Mouse (Mus musculus) heart, postnatal 4 days (tissue): ENCODE measurements at regions not wholly inside any gene's neighbourhood (a gene's known extent, or its start where the extent isn't known, plus 50 kb on each side); places are given as distances from the start of the nearest gene placed in this dataset.

Experiments used
- DNase-seq: peaks from one replicate; pipeline ENCODE4 v3.0.0; 2021

GRCm38 (mm10) chr14:58180724-58181123 lies 110.4 kb downstream of the Fgf9 start:
- DNase-seq, result no peak

- no peak for DNase-seq
Measured at GRCm38 (mm10) chr14:58175651-58176363, 105.5 kb downstream of the Fgf9 start.

- no peak for DNase-seq
Measured at GRCm38 (mm10) chr14:58174512-58174911, 104.2 kb downstream of the Fgf9 start.

- no peak for DNase-seq
Measured at GRCm38 (mm10) chr14:58168920-58169319, 98.6 kb downstream of the Fgf9 start.
